Mouse (Mus musculus) hindlimb bud, embryonic 11.5 days (tissue): ENCODE data around the gene Acrbp.
A peak's percentile ranks its signal among the peaks of the same experiment; 100 is the strongest.
"Not testable (repeated sequence)": the region's sequence is repeated elsewhere in the genome, so short reads cannot be mapped to it uniquely, and the experiment has no call there.

Source experiments
- DNase-seq: peaks from one replicate; pipeline ENCODE4 v3.0.0-alpha.2; 2012; ENCODE audit warnings: low read depth, low spot score; ENCODE audit errors: extremely low spot score

The Acrbp gene

GRCm38 (mm10) chr6:125049678-125050077, at the start of gene Acrbp:
Gene Acrbp (plus strand): TSS chr6:125049689.
- no peak for DNase-seq

DNA sequence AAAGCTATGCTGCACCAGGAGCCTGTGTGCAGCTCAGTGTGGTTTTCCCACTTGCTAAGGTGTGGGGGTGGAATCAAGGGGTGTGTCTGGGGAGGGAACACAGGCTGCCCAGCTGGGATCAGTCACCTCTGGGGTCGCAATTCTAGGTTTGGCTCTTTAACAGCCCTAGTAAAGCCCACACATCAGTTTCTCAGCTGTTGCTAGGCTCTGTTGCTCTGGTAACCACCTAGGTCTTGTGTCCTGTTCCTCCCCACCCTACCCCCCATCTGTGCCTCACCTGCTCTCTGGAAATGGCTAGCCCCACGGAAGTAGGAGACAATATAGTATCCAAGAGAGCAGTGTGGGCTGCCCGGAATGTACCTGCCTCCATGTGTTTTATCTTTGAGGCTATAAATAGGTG, 45.8 kb upstream of the Acrbp start:
- DNase-seq, result no peak

GRCm38 (mm10) chr6:125005086-125005485, 44.4 kb upstream of the Acrbp start:
- no peak for DNase-seq

- DNase-seq, result no peak
These were observed 41.4 kb upstream of the Acrbp start for GRCm38 (mm10) chr6:125008060-125008459.

DNA sequence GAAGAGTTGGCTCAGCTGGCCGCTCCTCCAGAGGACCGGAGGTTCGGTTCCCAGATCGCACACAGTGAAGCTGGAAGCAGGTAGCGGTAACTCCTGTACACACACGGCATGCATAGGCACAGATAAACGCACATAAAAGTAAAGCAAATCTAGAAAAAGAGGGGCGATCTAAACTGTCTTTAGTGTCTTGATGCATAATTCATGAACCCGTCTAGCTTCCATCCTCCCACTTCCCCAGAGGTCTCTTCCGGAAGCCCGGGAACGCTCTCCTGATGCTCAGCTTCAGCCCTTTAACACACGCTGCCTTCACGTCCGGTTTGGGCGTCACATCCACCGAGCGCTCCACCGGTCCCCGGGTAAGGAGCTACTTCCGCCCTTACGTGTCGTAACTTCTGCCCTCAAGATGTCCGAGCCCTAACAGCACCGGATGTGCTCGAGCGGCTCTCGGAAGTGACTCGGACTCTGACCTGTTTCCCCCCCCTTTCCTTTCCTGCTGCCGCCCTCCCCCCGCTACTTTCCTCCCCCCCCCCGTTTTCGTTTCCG, 40.8 kb upstream of the Acrbp start:
- peak; percentile 95 for DNase-seq

DNA sequence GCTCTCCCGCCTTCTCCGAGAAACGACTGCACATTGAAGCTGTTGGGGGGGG, 40.5 kb upstream of the Acrbp start, which contains the start of gene Zfp384:
TSS of gene Zfp384 (plus strand) at position 17 of the 52 bp plus-strand sequence.
- DNase-seq, result no peak

- DNase-seq, result no peak
These were observed 40.1 kb upstream of the Acrbp start for GRCm38 (mm10) chr6:125009181-125010073.

DNA sequence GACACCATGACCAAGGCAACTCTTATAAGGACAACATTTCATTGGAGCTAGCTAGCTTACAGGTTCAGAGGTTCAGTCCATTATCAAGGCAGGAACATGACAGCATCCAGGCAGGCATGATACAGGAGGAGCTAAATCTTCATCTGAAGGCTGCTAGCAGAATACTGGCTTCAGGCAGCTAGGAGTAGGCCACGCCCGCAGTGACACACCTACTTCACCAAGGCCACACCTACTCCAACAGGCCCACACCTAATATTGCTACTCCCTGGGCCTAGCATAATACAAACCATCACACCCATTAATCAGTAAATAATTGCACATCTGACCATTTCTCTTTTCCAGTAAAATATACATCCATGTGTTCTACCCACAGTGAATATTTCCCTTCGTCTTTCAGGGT, 31.8 kb upstream of the Acrbp start:
- no peak for DNase-seq

DNA sequence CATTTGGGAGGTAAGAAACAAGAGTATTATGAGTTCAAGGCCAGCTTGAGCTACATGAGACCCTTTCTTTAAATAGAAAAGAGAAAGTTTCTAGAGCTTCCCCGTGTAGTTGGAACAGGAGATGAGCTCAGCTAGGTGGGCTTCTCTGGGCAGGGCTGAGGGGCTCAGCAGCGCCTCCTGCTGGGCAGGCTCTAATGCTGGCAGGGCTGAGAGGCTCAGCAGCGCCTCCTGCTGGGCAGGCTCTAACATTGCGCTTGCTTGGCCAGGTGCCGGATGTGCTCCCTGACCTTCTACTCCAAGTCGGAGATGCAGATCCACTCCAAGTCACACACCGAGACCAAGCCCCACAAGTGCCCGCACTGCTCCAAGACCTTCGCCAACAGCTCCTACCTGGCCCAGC, 19.0 kb upstream of the Acrbp start:
- not testable (repeated sequence) for DNase-seq

GRCm38 (mm10) chr6:125031604-125032003, 17.9 kb upstream of the Acrbp start:
- no peak for DNase-seq

DNA sequence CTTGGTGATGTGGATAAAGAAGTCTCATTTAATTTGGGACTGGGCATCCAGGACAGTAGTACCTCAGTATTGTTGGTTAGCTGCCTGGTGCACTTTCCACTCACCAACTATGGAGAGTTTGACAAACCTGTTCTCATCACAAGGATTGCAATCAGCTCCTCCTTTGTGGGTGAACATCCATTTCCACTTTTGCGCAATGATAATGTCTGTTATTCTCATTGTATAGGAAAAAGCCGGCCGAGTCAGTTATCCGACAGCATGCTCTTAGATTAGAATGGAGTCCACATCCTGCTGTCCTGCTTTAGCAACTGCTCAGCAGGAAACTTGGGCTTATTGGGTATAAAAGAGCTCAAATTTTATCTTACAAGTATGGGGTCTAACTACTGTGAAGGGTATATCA, 10.8 kb upstream of the Acrbp start:
- no peak for DNase-seq

- no peak for DNase-seq
These were observed 10.4 kb upstream of the Acrbp start for GRCm38 (mm10) chr6:125039131-125039530.

- peak; percentile 99 for DNase-seq
These were observed 9.8 kb upstream of the Acrbp start, which contains the start of gene Ing4 for GRCm38 (mm10) chr6:125039533-125040153. Gene Ing4 (plus strand): TSS chr6:125039760.

DNA sequence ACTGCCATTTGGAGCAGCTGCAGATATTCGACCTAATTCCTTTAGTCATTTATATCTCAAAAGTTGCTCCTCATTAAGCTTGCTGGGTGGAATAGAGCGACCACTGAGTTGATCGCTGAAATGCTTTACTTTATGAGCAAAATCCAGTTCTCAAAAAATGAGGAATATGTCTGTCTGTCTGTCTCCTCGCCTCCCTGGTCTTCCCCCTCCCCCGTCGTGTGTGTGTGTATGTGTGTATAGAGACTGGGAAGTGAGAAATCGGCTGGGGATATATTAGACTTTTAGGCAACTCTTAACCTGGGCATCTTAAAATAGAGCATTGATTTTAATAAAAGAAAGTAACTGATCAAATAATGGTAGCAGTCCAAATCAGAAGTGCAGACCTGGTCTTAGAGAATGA, 9.3 kb upstream of the Acrbp start:
- DNase-seq, result no peak

DNA sequence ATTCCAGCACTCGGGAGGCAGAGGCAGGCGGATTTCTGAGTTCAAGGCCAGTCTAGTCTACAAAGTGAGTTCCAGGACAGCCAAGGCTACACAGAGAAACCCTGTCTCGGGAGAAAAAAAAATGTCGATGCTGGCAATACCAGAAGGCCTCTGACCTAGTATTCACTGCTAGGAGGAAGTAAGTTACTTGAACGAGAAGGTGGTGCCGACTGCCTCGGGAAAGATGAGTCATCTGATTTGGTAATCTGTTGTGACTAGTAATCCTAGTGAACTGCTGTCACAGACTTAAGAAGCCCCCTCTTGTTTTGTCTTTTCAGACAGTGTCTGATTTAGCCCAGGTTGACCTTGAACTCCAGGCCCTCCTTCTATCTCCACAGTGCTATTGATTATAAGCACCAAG, 8.4 kb upstream of the Acrbp start:
- DNase-seq, result no peak

DNA sequence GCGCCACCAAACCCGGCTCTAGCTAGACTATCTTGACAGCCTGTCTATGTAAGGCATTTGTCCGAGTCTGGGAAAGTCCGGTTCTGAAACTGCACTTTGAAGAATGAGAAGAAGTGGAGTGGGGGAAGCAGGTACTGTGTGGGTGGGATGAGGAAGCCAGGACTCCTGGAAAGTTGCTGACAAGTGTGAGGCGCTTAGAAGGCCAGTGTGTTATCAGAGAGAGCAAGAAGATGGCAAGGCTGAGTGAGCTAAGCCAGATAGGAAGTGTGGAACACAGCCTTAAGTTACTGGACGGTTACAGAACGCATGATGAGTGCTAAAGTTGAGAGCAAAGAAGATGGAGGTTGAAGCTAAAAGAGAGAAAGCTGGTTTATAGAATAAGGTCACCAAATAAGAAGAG, 7.4 kb upstream of the Acrbp start:
- no peak for DNase-seq

DNA sequence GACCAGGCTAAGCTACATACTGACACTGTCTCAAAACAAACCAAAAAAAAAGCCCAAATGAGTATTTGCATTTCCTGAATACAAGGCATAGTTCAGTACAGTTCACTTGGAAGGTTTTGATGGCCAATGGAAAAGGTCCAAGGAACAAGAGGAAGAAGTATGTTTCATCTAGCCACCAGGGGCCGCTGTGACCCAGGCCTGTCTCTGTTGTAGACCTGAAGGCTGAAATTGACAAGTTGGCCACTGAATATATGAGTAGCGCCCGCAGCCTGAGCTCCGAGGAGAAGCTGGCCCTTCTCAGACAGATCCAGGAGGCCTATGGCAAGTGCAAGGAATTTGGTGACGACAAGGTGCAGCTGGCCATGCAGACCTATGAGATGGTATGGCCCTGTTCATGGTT, 2.8 kb upstream of the Acrbp start:
- DNase-seq, result peak; percentile 44

- DNase-seq, result no peak
These were observed 1.7 kb downstream of the Acrbp start for GRCm38 (mm10) chr6:125051237-125051636.

GRCm38 (mm10) chr6:125061493-125061892, 12.0 kb downstream of the Acrbp start:
- DNase-seq, result no peak

GRCm38 (mm10) chr6:125062511-125062910, 13.0 kb downstream of the Acrbp start:
- no peak for DNase-seq

DNA sequence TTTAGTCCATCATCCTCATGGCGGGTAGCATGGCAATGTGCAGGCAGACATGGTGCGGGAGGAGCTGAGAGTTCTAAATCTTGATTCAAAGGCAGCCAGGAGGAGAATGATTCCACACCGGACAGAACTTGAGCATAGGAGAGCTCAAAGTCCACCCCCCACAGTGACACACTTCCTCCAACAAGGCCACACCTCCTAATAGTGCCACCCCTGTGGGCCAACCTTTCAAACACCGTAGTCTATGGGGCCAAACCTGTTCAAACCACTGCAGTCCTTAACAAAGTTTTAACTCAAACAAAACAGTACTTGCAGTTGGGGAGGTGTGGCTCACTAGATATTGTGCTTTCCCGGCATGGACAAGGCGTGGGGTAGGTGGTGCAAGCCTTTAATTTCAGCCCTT, 14.4 kb downstream of the Acrbp start:
- no peak for DNase-seq

GRCm38 (mm10) chr6:125065223-125065622, 15.7 kb downstream of the Acrbp start:
- DNase-seq, result not testable (repeated sequence)

GRCm38 (mm10) chr6:125067571-125067995, 18.1 kb downstream of the Acrbp start, which contains the start of gene Lpar5:
Gene Lpar5 (plus strand): TSS chr6:125067920.
- no peak for DNase-seq
